Mouse (Mus musculus) left cerebral cortex, postnatal 25 days (tissue): ENCODE measurements around the gene Klf14. TPM values are rescaled to one million over a fixed set of nuclear protein-coding genes. Genes with fewer than 3 reads are reported as not detected.

Experiments
- DNase-seq, 2 experiments: peaks; one replicate each; pipeline ENCODE4 v3.0.0; 2022; ENCODE audit warnings: low spot score in 2 of 2, mixed read lengths in 1 of 2
- intact Hi-C: fragments of 180-260 bp; cut with DNase I; formaldehyde crosslinking; loops from one replicate; pipeline ENCODE4 v1.15.1; 2025
- total RNA-seq, 2 experiments: library from RNA; stranded (reverse); gene quantifications; 2 replicates each; pipeline ENCODE4 v1.2.3; 2021

Klf14 gene
- under 1 TPM; 0.48 to 0.53 TPM for total RNA-seq

GRCm38 (mm10) chr6:30958736-30959540 is at the start of gene Klf14:
Klf14 (minus strand) TSS chr6:30959078.
- no peak for DNase-seq
- intact Hi-C loops = no loop called here

GRCm38 (mm10) chr6:31006111-31006600 is 47.3 kb upstream of the Klf14 start:
- intact Hi-C loops = no loop called here
- no peak for DNase-seq

- intact Hi-C loops = no loop called here
These were observed 27.5 kb upstream of the Klf14 start for GRCm38 (mm10) chr6:30986393-30986792.

GRCm38 (mm10) chr6:30983021-30983420 is 24.1 kb upstream of the Klf14 start:
- intact Hi-C loops = loop anchor here (2.0 to 5.0 kb wide), 3 partner anchors 50 to 521 kb away; no protein-coding TSS in a partner anchor
- no peak for DNase-seq

More at GRCm38 (mm10) chr6:30986393-30986792, 27.5 kb upstream of the Klf14 start:
- no peak for DNase-seq

- intact Hi-C loops = loop anchor here (1.0 to 5.0 kb wide), 4 partner anchors 50 to 578 kb away; no protein-coding TSS in a partner anchor
- DNase-seq = peak; percentile 26 to 47
These were observed 23.6 kb upstream of the Klf14 start for GRCm38 (mm10) chr6:30982372-30982980.

- intact Hi-C loops = loop anchor here (5.0 kb wide), 2 partner anchors 444 to 519 kb away; no protein-coding TSS in a partner anchor
- peak; percentile 6 to 61 for DNase-seq
These were observed 22.5 kb upstream of the Klf14 start for GRCm38 (mm10) chr6:30981351-30981750.

GRCm38 (mm10) chr6:30978615-30979014 is 19.7 kb upstream of the Klf14 start:
- intact Hi-C loops = no loop called here
- no peak for DNase-seq

- intact Hi-C loops = no loop called here
- DNase-seq = no peak
These were observed 13.2 kb upstream of the Klf14 start for GRCm38 (mm10) chr6:30972121-30972520.

- intact Hi-C loops = no loop called here
- DNase-seq = peak; percentile 14 to 17
These were observed 818 bp downstream of the Klf14 start for GRCm38 (mm10) chr6:30957784-30958735.

- DNase-seq = no peak
- intact Hi-C loops = no loop called here
These were observed 19.6 kb downstream of the Klf14 start for GRCm38 (mm10) chr6:30939264-30939663.

- peak in 1 of 2 experiments; percentile 11 for DNase-seq
- intact Hi-C loops = no loop called here
These were observed 36.1 kb downstream of the Klf14 start for GRCm38 (mm10) chr6:30922821-30923220.

GRCm38 (mm10) chr6:30921826-30922225 is 37.1 kb downstream of the Klf14 start:
- DNase-seq = no peak
- intact Hi-C loops = no loop called here

- intact Hi-C loops = no loop called here
- DNase-seq = peak; percentile 62 to 78
These were observed 37.8 kb downstream of the Klf14 start for GRCm38 (mm10) chr6:30920834-30921675.

- no peak for DNase-seq
- intact Hi-C loops = no loop called here
These were observed 43.4 kb downstream of the Klf14 start, which contains the start of gene Tsga13 for GRCm38 (mm10) chr6:30915473-30915872. Tsga13 (minus strand) TSS chr6:30915573.

GRCm38 (mm10) chr6:30907970-30908369 is 50.9 kb downstream of the Klf14 start:
- intact Hi-C loops = no loop called here
- DNase-seq = peak; percentile 59 to 95
